Mouse (Mus musculus) myocyte (in vitro differentiated cells): ENCODE measurements around the gene Doxl2. TPM values are rescaled to one million over a fixed set of nuclear protein-coding genes. Genes with fewer than 3 reads are reported as not detected.

Experiments used
- H3K27me3 ChIP-seq: one replicate; pipeline ENCODE4 v1.6.1; 2011; ENCODE audit not compliant: control insufficient read depth, insufficient read depth, insufficient read length
- H3K36me3 ChIP-seq: one replicate; pipeline ENCODE4 v1.6.1; 2011; ENCODE audit not compliant: control insufficient read depth, insufficient read depth
- H3K4me2 ChIP-seq: one replicate; pipeline ENCODE4 v1.6.1; 2011; ENCODE audit warnings: low read depth, control low read depth
- H3K4me3 ChIP-seq: one replicate; pipeline ENCODE4 v1.5.1; 2011; ENCODE audit warnings: mild to moderate bottlenecking, control low read depth, moderate library complexity
- H3K79me2 ChIP-seq: one replicate; pipeline ENCODE4 v1.6.1; 2011; ENCODE audit not compliant: control insufficient read depth, insufficient read depth
- H3ac ChIP-seq: one replicate; pipeline ENCODE4 v1.6.1; 2011; ENCODE audit not compliant: control insufficient read depth, insufficient read length
- CEBPB ChIP-seq: IDR thresholded peaks from 2 replicates; pipeline ENCODE4 v1.6.1; 2011; ENCODE audit warnings: mild to moderate bottlenecking, moderate library complexity; ENCODE audit not compliant: poor library complexity, insufficient read depth, severe bottlenecking
- E2F4 ChIP-seq: IDR thresholded peaks from one replicate; pipeline ENCODE4 v1.6.1; 2011; ENCODE audit warnings: mild to moderate bottlenecking, control low read depth, moderate library complexity; ENCODE audit not compliant: insufficient read depth
- MAX ChIP-seq: IDR thresholded peaks from one replicate; pipeline ENCODE4 v1.6.1; 2011; ENCODE audit warnings: low read depth, mild to moderate bottlenecking, control low read depth
- MYOD1 ChIP-seq, 3 experiments: IDR thresholded peaks; one replicate each; pipeline ENCODE4 v1.6.1; 2011; ENCODE audit warnings: control low read depth in 2 of 3, low read depth in 2 of 3, mild to moderate bottlenecking in 2 of 3, moderate library complexity in 1 of 3; ENCODE audit not compliant: insufficient read length in 2 of 3, control insufficient read depth in 1 of 3
- MYOG ChIP-seq, 3 experiments: IDR thresholded peaks; one replicate each; pipeline ENCODE4 v1.6.1; 2011; ENCODE audit warnings: control low read depth in 2 of 3, low read depth in 2 of 3, mild to moderate bottlenecking in 2 of 3; ENCODE audit not compliant: insufficient read length in 2 of 3, control insufficient read depth in 1 of 3, insufficient read depth in 1 of 3
- POLR2A ChIP-seq: IDR thresholded peaks from one replicate; pipeline ENCODE4 v1.6.1; 2011; ENCODE audit warnings: low read depth, mild to moderate bottlenecking, control low read depth, moderate library complexity; ENCODE audit not compliant: insufficient read length
- POLR2AphosphoS2 ChIP-seq: IDR thresholded peaks from one replicate; pipeline ENCODE4 v1.6.1; 2011; ENCODE audit warnings: low read depth, control low read depth; ENCODE audit not compliant: insufficient read length
- REST ChIP-seq: IDR thresholded peaks from one replicate; pipeline ENCODE4 v1.6.1; 2011; ENCODE audit warnings: mild to moderate bottlenecking, control low read depth, moderate library complexity; ENCODE audit not compliant: insufficient read depth, insufficient read length
- SRF ChIP-seq: IDR thresholded peaks from one replicate; pipeline ENCODE4 v1.6.1; 2011; ENCODE audit warnings: low read depth; ENCODE audit not compliant: control insufficient read depth, insufficient read length
- TCF12 ChIP-seq: IDR thresholded peaks from one replicate; pipeline ENCODE4 v1.6.1; 2011; ENCODE audit warnings: mild to moderate bottlenecking, control low read depth; ENCODE audit not compliant: poor library complexity, insufficient read depth, severe bottlenecking
- TCF3 ChIP-seq: IDR thresholded peaks from one replicate; pipeline ENCODE4 v1.6.1; 2011; ENCODE audit warnings: low read depth, control low read depth; ENCODE audit not compliant: insufficient read length
- USF1 ChIP-seq: IDR thresholded peaks from one replicate; pipeline ENCODE4 v1.6.1; 2011; ENCODE audit warnings: low read depth, mild to moderate bottlenecking, control low read depth, moderate library complexity
- polyA plus RNA-seq: library from polyadenylated mRNA; unstranded; fragments of >200 nt; fragmentation: generic; extraction: Trizol; gene quantifications from one replicate; pipeline ENCODE4 v1.2.1, GENCODE M21; 2012; ENCODE audit warnings: missing spikeins

Doxl2 gene
- polyA plus RNA-seq, 1 experiment = not detected

- Histone ChIP-seq H3K27me3 (no peaks in the 10 kb centered on the region), H3K4me2 (no peak overlapping the region), H3K4me3 (no peak overlapping the region), H3ac (no peak overlapping the region), H3K36me3 (no peaks in the 10 kb centered on the region), H3K79me2 (no peaks in the 10 kb centered on the region)
- TF ChIP-seq SRF (no peak), MYOD1 (IDR thresholded peaks at IDR 0.05; ENCODE audit: control insufficient read depth in 1 of 3, insufficient read length in 2 of 3, low read depth in 2 of 3) (no peak), USF1 (no peak)
These were observed 47.6 kb downstream of the Doxl2 start for GRCm38 (mm10) chr6:49022384-49022783.

GRCm38 (mm10) chr6:49023315-49023714 lies 48.6 kb downstream of the Doxl2 start:
- Histone ChIP-seq H3ac (no peak overlapping the region), H3K79me2 (no peaks in the 10 kb centered on the region), H3K27me3 (no peaks in the 10 kb centered on the region), H3K36me3 (no peaks in the 10 kb centered on the region), H3K4me2 (no peak overlapping the region), H3K4me3 (no peak overlapping the region)
- TF ChIP-seq MAX = no peak
- TF ChIP-seq MYOD1 (IDR thresholded peaks at IDR 0.05; ENCODE audit: control insufficient read depth in 1 of 3, insufficient read length in 2 of 3, low read depth in 2 of 3) = no peak
- no peak for TF ChIP-seq MYOG (IDR thresholded peaks at IDR 0.05; ENCODE audit: control insufficient read depth in 1 of 3, insufficient read depth in 1 of 3, insufficient read length in 2 of 3, low read depth in 2 of 3)
- TF ChIP-seq POLR2A = no peak
- no peak for TF ChIP-seq SRF
- TF ChIP-seq CEBPB = no peak
- no peak for TF ChIP-seq E2F4
- no peak for TF ChIP-seq USF1
- no peak for TF ChIP-seq REST
- no peak for TF ChIP-seq TCF12

- H3K4me2 ChIP-seq = no peak overlapping the region
- peaks cover 4% of the 10 kb centered on the region for H3K27me3 ChIP-seq
- TF ChIP-seq MYOD1 (IDR thresholded peaks at IDR 0.05; ENCODE audit: control insufficient read depth in 1 of 3, insufficient read length in 2 of 3, low read depth in 2 of 3) = no peak
- TF ChIP-seq MAX = no peak
- TF ChIP-seq E2F4 = no peak
- no peak for TF ChIP-seq MYOG (IDR thresholded peaks at IDR 0.05; ENCODE audit: control insufficient read depth in 1 of 3, insufficient read depth in 1 of 3, insufficient read length in 2 of 3, low read depth in 2 of 3)
- TF ChIP-seq POLR2AphosphoS2 = no peak
- TF ChIP-seq POLR2A = no peak
- TF ChIP-seq CEBPB = no peak
- TF ChIP-seq REST = no peak
- TF ChIP-seq USF1 = no peak
- H3K79me2 ChIP-seq = no peaks in the 10 kb centered on the region
- no peaks in the 10 kb centered on the region for H3K36me3 ChIP-seq
- H3ac ChIP-seq = no peak overlapping the region
- H3K4me3 ChIP-seq = no peak overlapping the region
These were observed 50.5 kb downstream of the Doxl2 start for GRCm38 (mm10) chr6:49025290-49025689.

GRCm38 (mm10) chr6:49026496-49026895 lies 51.7 kb downstream of the Doxl2 start:
- Histone ChIP-seq H3K36me3 (no peaks in the 10 kb centered on the region), H3K4me3 (no peak overlapping the region), H3K4me2 (no peak overlapping the region), H3K79me2 (no peaks in the 10 kb centered on the region), H3K27me3 (peaks cover 4% of the 10 kb centered on the region), H3ac (no peak overlapping the region)
- TF ChIP-seq TCF3 = no peak
- no peak for TF ChIP-seq SRF

GRCm38 (mm10) chr6:49028019-49028418 lies 53.3 kb downstream of the Doxl2 start:
- Histone ChIP-seq H3K79me2 (no peaks in the 10 kb centered on the region), H3ac (no peak overlapping the region), H3K27me3 (peaks cover 11% of the 10 kb centered on the region), H3K36me3 (no peaks in the 10 kb centered on the region), H3K4me2 (no peak overlapping the region), H3K4me3 (no peak overlapping the region)
- TF ChIP-seq TCF12 = no peak
- TF ChIP-seq SRF = no peak
- no peak for TF ChIP-seq CEBPB
- TF ChIP-seq TCF3 = no peak
- TF ChIP-seq USF1 = no peak
- TF ChIP-seq MYOG (IDR thresholded peaks at IDR 0.05; ENCODE audit: control insufficient read depth in 1 of 3, insufficient read depth in 1 of 3, insufficient read length in 2 of 3, low read depth in 2 of 3) = no peak
- TF ChIP-seq POLR2AphosphoS2 = no peak
- no peak for TF ChIP-seq POLR2A
- no peak for TF ChIP-seq E2F4
- no peak for TF ChIP-seq REST
- TF ChIP-seq MAX = no peak
- TF ChIP-seq MYOD1 (IDR thresholded peaks at IDR 0.05; ENCODE audit: control insufficient read depth in 1 of 3, insufficient read length in 2 of 3, low read depth in 2 of 3) = no peak

Other genes starting within 250 kb of the Doxl2 start
- not detected for gene Gimap1, start 235.9 kb upstream of the Doxl2 start, polyA plus RNA-seq
- not detected for gene Gimap5, start 228.8 kb upstream of the Doxl2 start, polyA plus RNA-seq
- not detected for gene Gimap3, start 204.1 kb upstream of the Doxl2 start, polyA plus RNA-seq
- 3.0 TPM for gene Tmem176a, start 134.0 kb upstream of the Doxl2 start, polyA plus RNA-seq
- 9.9 TPM for gene Tmem176b, start 133.5 kb upstream of the Doxl2 start, polyA plus RNA-seq
- gene Aoc1, start 102.1 kb upstream of the Doxl2 start, polyA plus RNA-seq = not detected
- not detected for gene 1600015I10Rik, start 45.1 kb upstream of the Doxl2 start, polyA plus RNA-seq
- gene Svs1, start 11.9 kb downstream of the Doxl2 start, polyA plus RNA-seq = not detected
- gene Gpnmb, start 61.6 kb downstream of the Doxl2 start, polyA plus RNA-seq = 0.12 TPM
- gene Malsu1, start 98.8 kb downstream of the Doxl2 start, polyA plus RNA-seq = 19.6 TPM
- gene Igf2bp3, start 240.0 kb downstream of the Doxl2 start, polyA plus RNA-seq = 0.26 TPM